Mouse (Mus musculus) bone marrow, adult 2 months (tissue): ENCODE data around the gene Ubtd1. TPM values are rescaled to one million over a fixed set of nuclear protein-coding genes. Genes with fewer than 3 reads are reported as not detected.

Experiments
- H3K27ac ChIP-seq: fragments of 200-500 bp; 2 replicates; pipeline ENCODE4 v1.5.1; 2012; ENCODE audit warnings: low read depth, mild to moderate bottlenecking, control low read depth, inconsistent platforms, low read length; ENCODE audit not compliant: control insufficient read depth, poor library complexity, insufficient read depth
- H3K4me1 ChIP-seq: fragments of 200-500 bp; 2 replicates; pipeline ENCODE4 v1.6.1; 2011; ENCODE audit warnings: low read length; ENCODE audit not compliant: control insufficient read depth, insufficient read depth
- H3K4me3 ChIP-seq: fragments of 200-500 bp; replicated peaks from 2 replicates; pipeline ENCODE3; 2011; ENCODE audit warnings: mild to moderate bottlenecking, low read depth, low read length, control low read depth; ENCODE audit not compliant: control insufficient read depth
- CTCF ChIP-seq: fragments of 200-500 bp; IDR thresholded peaks from 2 replicates; pipeline ENCODE4 v1.5.1; 2011; ENCODE audit warnings: low read length, control low read depth; ENCODE audit not compliant: control insufficient read depth, insufficient read depth
- POLR2A ChIP-seq: fragments of 200-500 bp; IDR thresholded peaks from 2 replicates; pipeline ENCODE4 v1.6.1; 2011; ENCODE audit warnings: low read depth, mild to moderate bottlenecking, control low read depth, low read length, borderline replicate concordance; ENCODE audit not compliant: control insufficient read depth
- WGBS: fragments of 180-500 bp; shearing (Covaris S2); methylation state at CpG from one replicate; pipeline ENCODE4 v1.1.7; 2018; 5-methylcytosine and 5-hydroxymethylcytosine counted together
- polyA plus RNA-seq: library from polyadenylated mRNA; stranded (reverse); fragments of >200 nt; gene quantifications from 2 replicates; pipeline ENCODE4 v1.2.4, GENCODE M21; 2011; ENCODE audit warnings: low replicate concordance; ENCODE audit not compliant: missing spikeins, insufficient read depth, insufficient read length

Gene Ubtd1
- polyA plus RNA-seq, 1 experiment: 10.2 TPM

DNA sequence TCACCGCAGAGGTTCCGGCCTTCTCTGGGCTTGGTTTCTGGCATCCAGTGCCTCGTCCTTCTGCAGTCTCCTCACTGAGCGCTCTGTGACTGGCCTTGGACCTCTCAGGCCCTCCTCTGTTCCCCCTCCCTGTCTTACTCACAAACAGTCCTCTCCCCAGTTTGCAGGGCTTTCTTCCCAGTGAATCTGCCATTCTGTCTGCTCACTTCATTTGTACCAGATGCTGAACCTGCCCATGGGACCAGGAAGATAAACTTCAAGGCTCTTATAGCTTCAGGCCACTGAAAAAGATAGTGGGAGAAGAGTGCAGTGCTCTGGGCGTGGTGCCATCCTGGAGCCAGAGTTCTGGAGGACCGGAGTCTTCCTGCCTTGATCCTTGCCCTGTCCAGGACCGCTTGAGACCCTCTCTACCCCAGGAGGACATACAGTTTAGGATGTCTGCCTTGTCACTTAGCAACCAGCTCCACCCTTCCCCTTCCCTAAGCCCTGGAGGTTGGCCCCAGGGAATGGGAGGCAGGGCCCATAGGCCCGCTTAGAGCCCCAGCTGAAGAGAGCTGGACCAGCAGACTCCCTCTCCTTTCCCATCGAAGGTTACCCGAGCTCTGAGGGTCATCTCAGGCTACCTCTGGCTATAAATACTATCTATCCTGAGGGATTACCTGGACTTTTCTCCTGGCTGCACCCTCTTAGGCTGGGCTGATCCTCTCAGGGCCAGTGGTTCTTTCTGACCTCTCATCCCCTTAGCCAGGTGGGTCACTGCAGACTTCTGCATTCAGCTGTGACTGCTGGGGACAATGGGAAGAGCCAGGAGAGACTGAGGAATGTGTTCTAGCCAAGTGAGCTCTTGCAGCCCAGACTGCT lies 40.3 kb downstream of the Ubtd1 start:
- Histone ChIP-seq H3K4me3 (no peak overlapping the region), H3K27ac (no peak overlapping the region), H3K4me1 (peaks cover 1% of the 10 kb centered on the region)
- no peak for TF ChIP-seq CTCF
- TF ChIP-seq POLR2A: no peak
- WGBS: 82% methylated on average over 10 of the region's 10 CpGs

DNA sequence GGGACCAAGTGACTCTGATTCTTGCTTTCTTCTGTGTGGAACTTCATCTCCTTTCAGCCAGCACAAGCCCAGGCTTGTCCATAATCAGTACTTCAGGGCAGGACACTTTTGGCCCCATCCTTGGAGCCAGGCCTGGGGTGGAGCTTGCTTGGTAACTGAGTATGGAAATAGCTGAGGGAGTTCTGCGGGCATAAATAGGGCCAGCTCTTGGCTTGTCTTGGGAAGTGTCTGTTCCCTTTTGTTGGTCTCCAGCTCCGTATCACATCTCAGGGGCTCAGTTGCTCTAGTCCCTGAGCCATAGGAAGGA lies 40.9 kb downstream of the Ubtd1 start:
- TF ChIP-seq CTCF (no peak), POLR2A (no peak)
- H3K27ac ChIP-seq: no peak overlapping the region
- 70% methylated on average over 2 of the region's 2 CpGs for WGBS
- H3K4me1 ChIP-seq: peaks cover 1% of the 10 kb centered on the region
- H3K4me3 ChIP-seq: no peak overlapping the region

DNA sequence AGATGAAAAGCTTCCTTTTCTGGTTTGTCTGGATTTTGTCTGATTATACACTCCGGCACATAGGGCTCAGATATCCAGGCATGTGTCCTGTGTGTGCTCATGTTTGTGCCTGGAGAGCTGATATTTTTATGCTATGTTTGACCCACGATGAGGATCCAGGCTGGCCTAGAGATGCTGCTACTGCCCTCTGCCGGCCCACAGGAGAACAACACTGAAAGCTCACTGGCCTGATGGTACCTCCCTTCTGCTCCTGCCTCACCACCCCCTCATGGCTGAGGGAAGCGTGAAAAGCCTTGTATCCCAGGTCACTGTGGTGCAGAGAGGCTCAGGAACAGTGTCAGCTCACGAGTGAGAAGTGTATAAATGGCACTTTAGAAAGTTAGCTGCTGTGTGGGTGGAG lies 44.6 kb downstream of the Ubtd1 start:
- Histone ChIP-seq H3K4me1 (no peaks in the 10 kb centered on the region; the same call in 1 of the 2 replicates), H3K27ac (no peak overlapping the region), H3K4me3 (no peak overlapping the region)
- 6% methylated on average over 5 of the region's 5 CpGs for WGBS
- no peak for TF ChIP-seq POLR2A
- TF ChIP-seq CTCF: peak; percentile 99

GRCm38 (mm10) chr19:42031112-42031511 lies 49.5 kb downstream of the Ubtd1 start:
- no peak overlapping the region for H3K27ac ChIP-seq
- TF ChIP-seq POLR2A (no peak), CTCF (no peak)
- 88% methylated on average over 5 of the region's 5 CpGs for WGBS
- H3K4me3 ChIP-seq: no peak overlapping the region
- H3K4me1 ChIP-seq: no peaks in the 10 kb centered on the region

DNA sequence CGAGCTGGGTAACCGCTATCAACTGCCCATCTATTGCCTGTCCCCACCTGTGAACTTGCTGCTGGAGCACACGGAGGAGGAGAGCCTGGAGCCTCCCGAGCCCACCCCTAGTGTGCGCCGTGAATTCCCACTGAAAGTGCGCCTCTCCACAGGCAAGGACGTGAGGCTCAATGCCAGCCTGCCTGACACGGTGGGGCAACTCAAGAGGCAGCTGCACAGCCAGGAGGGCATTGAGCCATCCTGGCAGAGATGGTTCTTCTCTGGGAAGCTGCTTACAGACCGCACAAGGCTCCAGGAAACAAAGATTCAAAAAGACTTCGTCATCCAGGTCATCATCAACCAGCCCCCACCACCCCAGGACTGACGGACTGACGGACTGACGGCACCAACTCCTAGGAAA lies 52.0 kb downstream of the Ubtd1 start:
- WGBS: 84% methylated on average over 14 of the region's 14 CpGs
- no peak for TF ChIP-seq POLR2A
- no peak for TF ChIP-seq CTCF
- no peak overlapping the region for H3K27ac ChIP-seq
- no peak overlapping the region for H3K4me3 ChIP-seq
- no peaks in the 10 kb centered on the region for H3K4me1 ChIP-seq

DNA sequence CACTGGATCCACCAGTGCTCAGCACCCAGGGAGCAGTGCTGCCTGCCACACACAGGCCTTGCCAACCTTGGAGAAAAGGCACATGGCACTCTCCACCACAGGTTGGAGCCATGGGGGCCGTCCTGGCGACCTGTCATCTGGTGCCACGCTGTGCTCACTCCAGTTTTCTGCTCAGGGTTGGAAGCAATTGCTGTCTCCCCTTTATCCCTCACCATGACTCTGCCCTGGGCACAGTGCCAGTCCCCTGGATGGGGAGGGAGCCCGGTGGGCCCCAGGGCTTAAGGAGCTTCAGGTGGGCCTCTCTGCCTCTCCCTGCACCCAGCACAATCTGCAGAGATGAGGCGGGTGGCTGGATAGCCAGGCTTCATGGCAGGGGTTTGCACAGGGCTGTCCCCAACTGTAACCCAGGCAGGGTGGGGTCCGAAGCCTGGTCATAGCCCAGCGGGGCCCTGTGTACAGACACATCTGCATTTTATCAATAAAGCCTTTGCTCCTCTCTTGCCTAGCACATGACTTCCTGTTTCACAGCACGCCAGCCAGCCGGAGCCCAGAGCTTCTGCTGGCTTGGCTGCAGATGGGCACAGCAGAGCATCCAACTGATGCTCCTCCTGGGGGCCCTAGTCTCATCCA lies 52.7 kb downstream of the Ubtd1 start:
- 56% methylated on average over 9 of the region's 9 CpGs for WGBS
- H3K4me3 ChIP-seq: no peak overlapping the region
- TF ChIP-seq CTCF: no peak
- TF ChIP-seq POLR2A: no peak
- H3K4me1 ChIP-seq: no peaks in the 10 kb centered on the region
- H3K27ac ChIP-seq: no peak overlapping the region

GRCm38 (mm10) chr19:42034881-42035455 lies 53.4 kb downstream of the Ubtd1 start:
- no peak overlapping the region for H3K4me3 ChIP-seq
- WGBS: 67% methylated on average over 11 of the region's 11 CpGs
- no peak overlapping the region for H3K27ac ChIP-seq
- H3K4me1 ChIP-seq: no peaks in the 10 kb centered on the region
- TF ChIP-seq POLR2A: no peak
- TF ChIP-seq CTCF: no peak

GRCm38 (mm10) chr19:42035456-42036248 lies 54.1 kb downstream of the Ubtd1 start, which contains the start of gene Ankrd2:
Ankrd2 (plus strand) TSS chr19:42036000.
- no peak within 1 kb of the TSS; the same call in 1 of the 2 replicates for H3K27ac ChIP-seq
- WGBS: 62% methylated on average over 19 of the region's 19 CpGs
- TF ChIP-seq POLR2A (no peak), CTCF (peak; percentile 80)
- no peak within 1 kb of the TSS for H3K4me3 ChIP-seq
- no peaks in the 10 kb centered on the region for H3K4me1 ChIP-seq
